Mouse (Mus musculus) testis, adult 2 months (tissue): ENCODE data around the gene Sorl1.

Source experiments
- CTCF ChIP-seq: fragments of 200-500 bp; IDR thresholded peaks from 2 replicates; pipeline ENCODE4 v1.5.1; 2012; ENCODE audit warnings: low read depth, mild to moderate bottlenecking, inconsistent platforms, low read length, moderate library complexity; ENCODE audit not compliant: control insufficient read depth, insufficient read depth, insufficient replicate concordance
- POLR2A ChIP-seq: fragments of 200-500 bp; IDR thresholded peaks from 2 replicates; pipeline ENCODE4 v1.6.1; 2012; ENCODE audit warnings: low read depth, mild to moderate bottlenecking, inconsistent platforms, low read length, moderate library complexity; ENCODE audit not compliant: control insufficient read depth

DNA sequence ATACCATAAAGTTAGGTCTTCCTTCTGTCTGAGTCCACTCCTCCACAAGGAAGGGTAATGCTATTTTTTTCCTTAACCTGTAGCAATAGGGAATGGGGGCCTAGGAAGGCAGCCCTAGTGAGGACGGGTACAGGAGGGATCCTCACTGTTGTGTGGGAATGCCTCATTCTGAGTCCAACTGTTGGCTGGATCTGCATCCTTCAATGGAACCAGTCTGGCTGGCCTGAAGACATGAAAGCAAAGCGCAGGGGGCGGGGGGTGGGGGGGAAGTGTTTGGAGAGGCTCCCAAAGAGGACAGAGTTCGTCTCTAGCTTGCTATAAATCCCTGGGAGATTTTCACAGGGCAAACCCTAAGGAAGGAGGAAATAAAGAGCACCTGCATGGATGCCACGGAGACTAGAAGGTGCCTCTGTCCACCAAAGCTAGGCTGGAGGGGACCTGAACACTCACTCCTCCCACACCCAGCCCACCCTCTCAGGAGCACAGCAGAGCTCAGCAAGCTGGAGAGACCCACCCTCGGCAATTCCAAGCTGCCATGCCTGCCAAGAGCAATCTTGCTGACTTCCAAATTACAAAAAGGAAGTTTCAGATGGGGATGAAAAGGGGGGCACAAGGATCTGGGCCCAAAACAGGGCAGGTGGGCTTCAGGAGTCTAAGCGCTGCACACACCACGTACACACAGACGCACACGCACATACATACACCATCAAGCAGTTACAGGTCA, 2.3 kb downstream of the Sorl1 start:
- TF ChIP-seq CTCF, result no peak
- TF ChIP-seq POLR2A, result no peak
